Mouse (Mus musculus) lung, postnatal 36 days (tissue): ENCODE data around the gene Psma7.

Experiments
- DNase-seq: peaks from one replicate; pipeline ENCODE4 v3.0.0; 2022; ENCODE audit warnings: mixed read lengths

The Psma7 gene

GRCm38 (mm10) chr2:179998431-179998830 is 43.8 kb downstream of the Psma7 start:
- DNase-seq, result no peak

- no peak for DNase-seq
Measured at GRCm38 (mm10) chr2:179993071-179993470, 49.2 kb downstream of the Psma7 start.

- no peak for DNase-seq
Measured at GRCm38 (mm10) chr2:179989098-179989497, 53.1 kb downstream of the Psma7 start.

GRCm38 (mm10) chr2:179986437-179987022 is 55.7 kb downstream of the Psma7 start:
- no peak for DNase-seq
